In the genomic region with DNA sequence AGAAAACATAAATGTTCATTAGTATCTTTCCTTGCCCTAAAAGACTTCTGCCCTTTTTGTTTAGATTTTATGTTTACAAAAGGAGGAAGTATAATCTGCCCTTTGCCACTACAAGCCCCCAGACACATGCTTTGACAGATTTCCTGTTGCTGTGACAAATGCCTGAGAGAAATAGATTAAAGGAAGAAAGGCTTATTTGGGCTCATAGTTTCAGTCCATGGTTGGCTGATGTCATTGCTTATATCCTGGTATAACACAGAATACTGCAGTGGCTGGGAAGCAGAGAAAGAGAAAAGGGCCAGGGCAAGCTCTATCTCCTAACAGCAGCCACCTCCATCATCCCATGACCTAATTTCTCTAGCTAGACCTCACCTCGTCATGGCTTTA, we compare ENCODE assay signal across 17 mouse cellular contexts.
DNase-seq lines count a peak whose midpoint lies in the region; ATAC-seq and TF ChIP-seq lines count a peak whose summit lies in the region.
"Had no signal": no experiment of that assay in that cellular context is flagged by ENCODE, and none has a peak within 500 bp of the region (broad histone marks: within the 10 kb centered on the region; RNA-seq: fewer than 3 reads in every experiment).

No protein-coding gene starts in this region.

- no peak overlapping the region for H3K4me3 ChIP-seq in embryonic facial prominence, embryonic 13.5 days
- no peak overlapping the region for H3K4me3 ChIP-seq in embryonic facial prominence, embryonic 10.5 days
- no peak overlapping the region for H3K4me3 ChIP-seq in kidney, embryonic 15.5 days (replicated peaks)
- H3K4me3 ChIP-seq in stomach, embryonic 14.5 days (ENCODE audit: low read depth, low read length): no peak overlapping the region
- no peak overlapping the region for H3K4me3 ChIP-seq in stomach, postnatal 0 days (ENCODE audit: low read depth, low read length)
- H3K4me3 ChIP-seq in stomach, embryonic 16.5 days (replicated peaks; ENCODE audit: low read length): no peak overlapping the region
- H3K4me3 ChIP-seq: forebrain, embryonic 13.5 days; heart, embryonic 12.5 days; hindbrain, embryonic 15.5 days; midbrain, embryonic 15.5 days had no signal

- H3K9me3 ChIP-seq in embryonic facial prominence, embryonic 13.5 days: peaks cover 2% of the 10 kb centered on the region; the same call in 1 of the 2 replicates
- H3K9me3 ChIP-seq in embryonic facial prominence, embryonic 10.5 days: no peaks in the 10 kb centered on the region
- no peaks in the 10 kb centered on the region for H3K9me3 ChIP-seq in kidney, embryonic 15.5 days (replicated peaks)
- no peaks in the 10 kb centered on the region for H3K9me3 ChIP-seq in stomach, embryonic 14.5 days (ENCODE audit: control insufficient read depth, low read depth, low read length)
- no peaks in the 10 kb centered on the region for H3K9me3 ChIP-seq in stomach, postnatal 0 days (ENCODE audit: control insufficient read depth, low read length)
- H3K9me3 ChIP-seq in stomach, embryonic 16.5 days (replicated peaks; ENCODE audit: control insufficient read depth, low read length): no peaks in the 10 kb centered on the region
- H3K9me3 ChIP-seq: forebrain, embryonic 13.5 days; heart, embryonic 12.5 days; hindbrain, embryonic 15.5 days; midbrain, embryonic 15.5 days had no signal

- peak overlapping the region; percentile 39; the same call in 1 of the 2 replicates for H3K27ac ChIP-seq in embryonic facial prominence, embryonic 13.5 days
- H3K27ac ChIP-seq in embryonic facial prominence, embryonic 10.5 days (replicated peaks): no peak overlapping the region
- H3K27ac ChIP-seq in kidney, embryonic 15.5 days: peak overlapping the region; percentile 58; the same call in 1 of the 2 replicates
- H3K27ac ChIP-seq in stomach, embryonic 14.5 days (ENCODE audit: low read length): peak overlapping the region; percentile 68; the same call in 1 of the 2 replicates
- no peak overlapping the region for H3K27ac ChIP-seq in stomach, postnatal 0 days (replicated peaks)
- peak overlapping the region; percentile 50 for H3K27ac ChIP-seq in stomach, embryonic 16.5 days (ENCODE audit: low read length)
- H3K27ac ChIP-seq: forebrain, embryonic 13.5 days; hindbrain, embryonic 15.5 days; midbrain, embryonic 15.5 days had no signal

- no peak for TF ChIP-seq CTCF in stomach, postnatal 0 days (IDR thresholded peaks at IDR 0.05; ENCODE audit: low read depth)

- ATAC-seq in embryonic facial prominence, embryonic 13.5 days (ENCODE audit: insufficient number of reproducible peaks, insufficient read depth, low FRiP score, low TSS enrichment, low read depth): no peak
- no peak for ATAC-seq in kidney, embryonic 15.5 days (replicated peaks; ENCODE audit: low FRiP score)
- ATAC-seq in stomach, embryonic 14.5 days (ENCODE audit: insufficient number of reproducible peaks, insufficient read depth, low FRiP score, low read depth): no peak
- no peak for ATAC-seq in stomach, postnatal 0 days (ENCODE audit: low FRiP score, low TSS enrichment)
- ATAC-seq in stomach, embryonic 16.5 days (ENCODE audit: insufficient read depth, low FRiP score): no peak
- ATAC-seq: forebrain, embryonic 13.5 days; midbrain, embryonic 15.5 days had no signal

- WGBS in embryonic facial prominence, embryonic 13.5 days: 70% methylated on average over 1 of the region's 1 CpGs
- WGBS in embryonic facial prominence, embryonic 10.5 days: 68% methylated on average over 1 of the region's 1 CpGs
- 67% methylated on average over 1 of the region's 1 CpGs for WGBS in kidney, embryonic 15.5 days
- WGBS in stomach, embryonic 14.5 days: 20% methylated on average over 1 of the region's 1 CpGs
- WGBS in stomach, postnatal 0 days: 28% methylated on average over 1 of the region's 1 CpGs
- WGBS in stomach, embryonic 16.5 days: 42% methylated on average over 1 of the region's 1 CpGs

- H3K9ac ChIP-seq in embryonic facial prominence, embryonic 13.5 days: no peak overlapping the region
- no peak overlapping the region for H3K9ac ChIP-seq in kidney, embryonic 15.5 days
- no peak overlapping the region for H3K9ac ChIP-seq in stomach, embryonic 14.5 days (replicated peaks; ENCODE audit: low read depth, low read length)
- no peak overlapping the region for H3K9ac ChIP-seq in stomach, postnatal 0 days (ENCODE audit: low read length)
- no peak overlapping the region for H3K9ac ChIP-seq in stomach, embryonic 16.5 days (ENCODE audit: low read length)
- H3K9ac ChIP-seq: forebrain, embryonic 13.5 days; heart, embryonic 12.5 days; hindbrain, embryonic 15.5 days; midbrain, embryonic 15.5 days had no signal

- H3K27me3 ChIP-seq in embryonic facial prominence, embryonic 13.5 days: no peaks in the 10 kb centered on the region
- H3K27me3 ChIP-seq in embryonic facial prominence, embryonic 10.5 days (replicated peaks; ENCODE audit: low read depth, poor library complexity, severe bottlenecking): no peaks in the 10 kb centered on the region
- no peaks in the 10 kb centered on the region for H3K27me3 ChIP-seq in kidney, embryonic 15.5 days
- H3K27me3 ChIP-seq in stomach, embryonic 14.5 days (ENCODE audit: control insufficient read depth, insufficient read depth, low read length): no peaks in the 10 kb centered on the region
- H3K27me3 ChIP-seq in stomach, postnatal 0 days (ENCODE audit: control insufficient read depth, insufficient read depth, low read length): no peaks in the 10 kb centered on the region
- H3K27me3 ChIP-seq in stomach, embryonic 16.5 days (ENCODE audit: control insufficient read depth, insufficient read depth, low read length): no peaks in the 10 kb centered on the region
- H3K27me3 ChIP-seq: forebrain, embryonic 13.5 days; heart, embryonic 12.5 days; hindbrain, embryonic 15.5 days; midbrain, embryonic 15.5 days had no signal

- no peak for DNase-seq in embryonic facial prominence, embryonic 10.5 days (ENCODE audit: low spot score)
- no peak for DNase-seq in kidney, adult 11 months
- DNase-seq in stomach, postnatal 0 days (ENCODE audit: low spot score): no peak
- no peak for DNase-seq in urinary bladder, postnatal 14 days (ENCODE audit: low spot score)
- DNase-seq: cerebellum, adult 11 months; cerebellum, postnatal 36 days; gastrocnemius, postnatal 36 days; right cerebral cortex, postnatal 4 days; thymus, adult 18-20 months had no signal

- no peak overlapping the region for H3K4me2 ChIP-seq in embryonic facial prominence, embryonic 13.5 days
- no peak overlapping the region for H3K4me2 ChIP-seq in kidney, embryonic 15.5 days
- H3K4me2 ChIP-seq in stomach, embryonic 14.5 days (replicated peaks; ENCODE audit: low read depth, low read length): no peak overlapping the region
- H3K4me2 ChIP-seq in stomach, postnatal 0 days (replicated peaks; ENCODE audit: low read depth): no peak overlapping the region
- H3K4me2 ChIP-seq in stomach, embryonic 16.5 days (ENCODE audit: low read depth, low read length): no peak overlapping the region
- H3K4me2 ChIP-seq: forebrain, embryonic 13.5 days; heart, embryonic 12.5 days; hindbrain, embryonic 15.5 days; midbrain, embryonic 15.5 days had no signal

- TF ChIP-seq EP300 in stomach, postnatal 0 days (optimal IDR thresholded peaks at IDR 0.05): no peak

- H3K36me3 ChIP-seq in embryonic facial prominence, embryonic 13.5 days: no peaks in the 10 kb centered on the region
- H3K36me3 ChIP-seq in embryonic facial prominence, embryonic 10.5 days (replicated peaks): no peaks in the 10 kb centered on the region
- no peaks in the 10 kb centered on the region for H3K36me3 ChIP-seq in kidney, embryonic 15.5 days
- H3K36me3 ChIP-seq in stomach, embryonic 14.5 days (ENCODE audit: control insufficient read depth, insufficient read depth, low read length): no peaks in the 10 kb centered on the region
- H3K36me3 ChIP-seq in stomach, postnatal 0 days (ENCODE audit: control insufficient read depth, insufficient read depth, low read length): no peaks in the 10 kb centered on the region
- H3K36me3 ChIP-seq in stomach, embryonic 16.5 days (ENCODE audit: control insufficient read depth, insufficient read depth, low read length): no peaks in the 10 kb centered on the region
- H3K36me3 ChIP-seq: heart, embryonic 12.5 days; hindbrain, embryonic 15.5 days; midbrain, embryonic 15.5 days had no signal

- 0 out of 2 replicates have a peak, but pooled peaks cover 8% of the 10 kb centered on the region for H3K4me1 ChIP-seq in embryonic facial prominence, embryonic 13.5 days
- 0 out of 2 replicates have a peak, but pooled peaks cover 3% of the 10 kb centered on the region for H3K4me1 ChIP-seq in embryonic facial prominence, embryonic 10.5 days
- 0 out of 2 replicates have a peak, but pooled peaks cover 4% of the 10 kb centered on the region for H3K4me1 ChIP-seq in kidney, embryonic 15.5 days
- peaks cover 5% of the 10 kb centered on the region; the same call in 1 of the 2 replicates for H3K4me1 ChIP-seq in stomach, embryonic 14.5 days (ENCODE audit: control insufficient read depth, insufficient read depth, low read length)
- no peaks in the 10 kb centered on the region for H3K4me1 ChIP-seq in stomach, postnatal 0 days (replicated peaks; ENCODE audit: control insufficient read depth, insufficient read depth)
- H3K4me1 ChIP-seq in stomach, embryonic 16.5 days (ENCODE audit: control insufficient read depth, insufficient read depth, low read length): peaks cover 4% of the 10 kb centered on the region; the same call in 1 of the 2 replicates
- H3K4me1 ChIP-seq: forebrain, embryonic 13.5 days; heart, embryonic 12.5 days; hindbrain, embryonic 15.5 days; midbrain, embryonic 15.5 days had no signal

Comparison
In these comparisons a context has a peak if more than half of its experiments do, and no peak if none do; other contexts are left out.
1. H3K27ac ChIP-seq: peak in embryonic facial prominence, embryonic 13.5 days (single experiment), kidney, embryonic 15.5 days (single experiment), stomach, embryonic 14.5 days (single experiment) and stomach, embryonic 16.5 days (single experiment); none in embryonic facial prominence, embryonic 10.5 days (single experiment) and stomach, postnatal 0 days (single experiment).